Mouse (Mus musculus) midbrain, postnatal 0 days (tissue): ENCODE measurements around the gene Nelfb. TPM values are rescaled to one million over a fixed set of nuclear protein-coding genes. Genes with fewer than 3 reads are reported as not detected.
A peak's percentile ranks its signal among the peaks of the same experiment; 100 is the strongest.

Experiments
- ATAC-seq: fragments of 200-750 bp; cut with Nextera tagmentation; 2 replicates; pipeline ENCODE4 v1.8.0; 2017; ENCODE audit warnings: moderate number of reproducible peaks, mild to moderate bottlenecking, moderate TSS enrichment, moderate library complexity; ENCODE audit not compliant: low FRiP score
- DNase-seq: peaks from one replicate; pipeline ENCODE4 v3.0.0-alpha.2; 2015; ENCODE audit warnings: low spot score
- H3K27ac ChIP-seq: fragments of 300-500 bp; sonication (generic); 2 replicates; pipeline ENCODE4 v1.5.1; 2014; ENCODE audit warnings: low read depth, mild to moderate bottlenecking, low read length, mixed read lengths
- H3K27me3 ChIP-seq: fragments of 300-500 bp; sonication (generic); 2 replicates; pipeline ENCODE4 v1.6.1; 2014; ENCODE audit warnings: low read length, control low read depth, mixed read lengths; ENCODE audit not compliant: insufficient read depth
- H3K36me3 ChIP-seq: fragments of 300-500 bp; sonication (generic); 2 replicates; pipeline ENCODE4 v1.6.1; 2014; ENCODE audit warnings: low read length, control low read depth, mixed read lengths; ENCODE audit not compliant: insufficient read depth
- H3K4me1 ChIP-seq: fragments of 300-500 bp; sonication (generic); 2 replicates; pipeline ENCODE4 v1.6.1; 2014; ENCODE audit warnings: mild to moderate bottlenecking, control low read depth, antibody characterized with exemption, low read length, mixed read lengths; ENCODE audit not compliant: insufficient read depth
- H3K4me2 ChIP-seq: fragments of 300-500 bp; sonication (generic); 2 replicates; pipeline ENCODE4 v1.6.1; 2014; ENCODE audit warnings: low read depth, mild to moderate bottlenecking, low read length, mixed read lengths; ENCODE audit not compliant: poor library complexity, severe bottlenecking
- H3K4me3 ChIP-seq: fragments of 300-500 bp; sonication (generic); 2 replicates; pipeline ENCODE4 v1.5.1; 2014; ENCODE audit warnings: low read depth, mild to moderate bottlenecking, low read length, moderate library complexity
- H3K9ac ChIP-seq: fragments of 300-500 bp; sonication (generic); replicated peaks from 2 replicates; pipeline ENCODE4 v1.6.1; 2014; ENCODE audit warnings: mild to moderate bottlenecking, low read length, moderate library complexity, mixed read lengths; ENCODE audit not compliant: poor library complexity, severe bottlenecking
- H3K9me3 ChIP-seq: fragments of 300-500 bp; sonication (generic); 2 replicates; pipeline ENCODE4 v1.6.1; 2016; ENCODE audit warnings: low read length, control low read depth
- CTCF ChIP-seq: IDR thresholded peaks from 2 replicates; pipeline ENCODE4 v1.5.1; 2016; ENCODE audit warnings: antibody characterized with exemption, mild to moderate bottlenecking
- WGBS: fragments of 180-500 bp; shearing (Covaris S2); extraction: QIAGEN DNeasy Blood & Tissue Kit; methylation state at CpG from one replicate; pipeline ENCODE4 v1.1.7; 2014; 5-methylcytosine and 5-hydroxymethylcytosine counted together
- polyA plus RNA-seq: library from polyadenylated mRNA; unstranded; fragments of >200 nt; fragmentation: Nextera tagmentation; extraction: Ambion mirVana; gene quantifications from 2 replicates; pipeline ENCODE4 v1.2.1, GENCODE M21; 2015
- total RNA-seq: library from RNA; depleted of rRNA; stranded (reverse); fragments of >200 nt; gene quantifications from 2 replicates; pipeline ENCODE4 v1.2.3, GENCODE M21; 2014

Gene Nelfb
- total and polyA plus RNA-seq, 2 experiments from 2014 or later = 87.0 to 90.4 TPM

DNA sequence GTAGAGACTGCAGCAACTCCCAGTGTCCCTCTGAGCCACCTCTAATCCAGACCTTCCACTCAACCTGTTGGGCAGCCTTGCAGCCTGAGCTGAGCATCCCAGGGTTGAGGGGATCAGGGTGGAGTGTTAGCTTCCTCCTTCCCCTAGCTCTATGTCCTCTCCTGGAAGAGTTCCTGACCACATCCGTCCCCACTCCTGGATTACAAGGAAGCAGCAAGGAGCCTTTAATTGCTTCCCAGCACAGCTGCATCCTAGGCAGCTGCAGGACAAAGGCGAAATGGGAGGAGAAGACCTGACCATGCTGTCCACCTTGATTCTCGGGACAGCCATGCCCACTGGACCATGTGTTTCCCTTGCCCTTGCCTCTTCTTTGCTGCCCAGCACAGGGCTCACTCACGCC, 34.2 kb downstream of the Nelfb start:
- H3K36me3 ChIP-seq = no peaks in the 10 kb centered on the region
- WGBS = 40% methylated on average over 4 of the region's 4 CpGs
- no peak overlapping the region for H3K4me3 ChIP-seq
- no peak for TF ChIP-seq CTCF
- H3K27ac ChIP-seq = peak overlapping the region; percentile 68
- 0 out of 2 replicates have a peak overlapping the region, but pooled peaks have one; percentile 9 for H3K9ac ChIP-seq
- peaks cover 8% of the 10 kb centered on the region; the same call in 1 of the 2 replicates for H3K4me1 ChIP-seq
- 0 out of 2 replicates have a peak overlapping the region, but pooled peaks have one; percentile 12 for H3K4me2 ChIP-seq
- ATAC-seq (no peak), DNase-seq (no peak)
- no peaks in the 10 kb centered on the region for H3K27me3 ChIP-seq
- no peaks in the 10 kb centered on the region for H3K9me3 ChIP-seq

- no peaks in the 10 kb centered on the region for H3K27me3 ChIP-seq
- ATAC-seq (no peak), DNase-seq (no peak)
- H3K36me3 ChIP-seq = no peaks in the 10 kb centered on the region
- H3K4me3 ChIP-seq = no peak overlapping the region
- H3K4me1 ChIP-seq = peaks cover 8% of the 10 kb centered on the region; the same call in 1 of the 2 replicates
- no peak overlapping the region for H3K9ac ChIP-seq
- peak overlapping the region; percentile 68 for H3K27ac ChIP-seq
- TF ChIP-seq CTCF = no peak
- no peaks in the 10 kb centered on the region for H3K9me3 ChIP-seq
- no peak overlapping the region for H3K4me2 ChIP-seq
- 71% methylated on average over 6 of the region's 6 CpGs for WGBS
Measured at GRCm38 (mm10) chr2:25176573-25176972, 34.7 kb downstream of the Nelfb start.

GRCm38 (mm10) chr2:25175690-25176078, 35.6 kb downstream of the Nelfb start:
- TF ChIP-seq CTCF = no peak
- DNase-seq (no peak), ATAC-seq (no peak)
- Histone ChIP-seq H3K4me1 (peaks cover 8% of the 10 kb centered on the region; the same call in 1 of the 2 replicates), H3K27me3 (no peaks in the 10 kb centered on the region), H3K4me2 (no peak overlapping the region), H3K9ac (no peak overlapping the region), H3K36me3 (no peaks in the 10 kb centered on the region), H3K9me3 (no peaks in the 10 kb centered on the region), H3K4me3 (no peak overlapping the region), H3K27ac (0 out of 2 replicates have a peak overlapping the region, but pooled peaks have one; percentile 68)
- WGBS = 83% methylated on average over 4 of the region's 4 CpGs

DNA sequence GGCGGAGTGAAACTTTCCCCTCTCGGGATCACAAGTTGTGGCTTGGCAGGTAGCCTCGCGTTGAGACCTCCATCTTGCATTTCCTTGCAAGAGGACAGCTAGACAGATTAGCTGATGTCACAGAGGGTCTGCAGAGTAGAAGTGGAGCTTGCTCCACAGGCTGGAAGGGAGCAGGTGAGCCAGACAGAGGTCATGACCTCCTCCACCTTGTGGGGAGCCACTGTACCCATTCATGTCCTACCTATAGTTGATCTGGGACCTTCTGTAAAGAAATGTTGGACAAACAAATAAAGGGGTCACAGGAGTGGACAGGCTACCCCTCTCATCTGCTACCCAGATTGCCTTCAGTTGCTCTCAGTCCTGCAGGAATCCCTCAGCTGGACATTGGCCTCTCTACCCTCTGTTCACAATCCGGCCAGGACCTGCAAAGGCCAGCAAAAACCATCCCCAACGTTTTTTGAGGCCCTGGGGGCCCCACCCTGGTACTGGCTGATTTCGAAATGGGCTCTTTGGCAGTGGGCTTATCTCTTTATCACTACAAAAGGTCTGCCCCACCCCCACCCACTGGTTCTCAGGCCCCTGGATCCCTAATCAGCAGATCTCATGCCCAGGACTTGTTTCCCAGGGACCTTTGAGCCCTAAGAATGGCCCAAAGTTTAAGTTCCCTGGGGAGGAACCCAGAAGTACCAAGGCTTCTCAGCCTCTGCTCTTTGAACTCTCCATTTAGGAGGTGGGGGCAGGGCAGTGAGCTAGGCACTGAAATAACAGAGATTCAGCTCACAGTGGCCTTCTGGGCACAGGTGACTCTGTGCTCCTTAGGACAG, 36.2 kb downstream of the Nelfb start:
- peaks cover 8% of the 10 kb centered on the region; the same call in 1 of the 2 replicates for H3K4me1 ChIP-seq
- DNase-seq (no peak), ATAC-seq (no peak)
- TF ChIP-seq CTCF = no peak
- no peak overlapping the region for H3K9ac ChIP-seq
- no peak overlapping the region for H3K4me3 ChIP-seq
- H3K9me3 ChIP-seq = no peaks in the 10 kb centered on the region
- H3K36me3 ChIP-seq = no peaks in the 10 kb centered on the region
- 64% methylated on average over 7 of the region's 7 CpGs for WGBS
- H3K4me2 ChIP-seq = no peak overlapping the region
- no peaks in the 10 kb centered on the region for H3K27me3 ChIP-seq
- H3K27ac ChIP-seq = no peak overlapping the region

- no peak for TF ChIP-seq CTCF
- H3K36me3 ChIP-seq = no peaks in the 10 kb centered on the region
- no peak overlapping the region for H3K4me2 ChIP-seq
- peaks cover 12% of the 10 kb centered on the region; the same call in 1 of the 2 replicates for H3K4me1 ChIP-seq
- no peak overlapping the region for H3K27ac ChIP-seq
- WGBS = 92% methylated on average over 4 of the region's 4 CpGs
- H3K9ac ChIP-seq = no peak overlapping the region
- no peaks in the 10 kb centered on the region for H3K9me3 ChIP-seq
- ATAC-seq = no peak
- no peak for DNase-seq
- H3K4me3 ChIP-seq = no peak overlapping the region
- H3K27me3 ChIP-seq = no peaks in the 10 kb centered on the region
Measured at GRCm38 (mm10) chr2:25173821-25174220, 37.5 kb downstream of the Nelfb start.

DNA sequence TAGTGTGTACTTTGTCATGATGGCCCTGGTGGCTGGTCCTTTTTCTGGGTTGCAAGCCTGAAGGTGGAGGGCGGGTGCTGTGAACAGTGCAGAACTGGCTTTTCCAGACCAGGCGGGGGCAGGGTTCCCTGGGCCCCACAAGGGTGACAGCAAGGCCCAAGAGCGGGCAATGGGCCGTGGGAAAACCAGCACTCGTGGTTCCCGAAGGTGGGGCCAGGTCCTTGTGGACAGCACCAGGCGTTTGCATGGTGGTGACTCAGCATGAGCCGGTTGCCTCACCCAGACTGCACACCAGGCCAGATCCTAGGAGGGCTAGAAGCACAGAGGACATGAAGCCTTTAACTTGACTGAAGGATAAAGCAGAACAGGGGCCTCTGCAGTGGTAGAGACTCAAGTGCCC, 38.7 kb downstream of the Nelfb start:
- Histone ChIP-seq H3K4me1 (peaks cover 14% of the 10 kb centered on the region; the same call in 1 of the 2 replicates), H3K9ac (no peak overlapping the region), H3K27me3 (no peaks in the 10 kb centered on the region), H3K27ac (no peak overlapping the region), H3K4me2 (no peak overlapping the region), H3K36me3 (no peaks in the 10 kb centered on the region), H3K9me3 (no peaks in the 10 kb centered on the region), H3K4me3 (no peak overlapping the region)
- TF ChIP-seq CTCF = no peak
- no peak for ATAC-seq
- DNase-seq = no peak
- WGBS = 78% methylated on average over 8 of the region's 8 CpGs
